Mouse (Mus musculus): Measurements from ENCODE around the gene Pip. TPM values are rescaled to one million over a fixed set of nuclear protein-coding genes. Genes with fewer than 3 reads are reported as not detected.

Pip gene
- not detected in 2 replicates for polyA plus RNA-seq (2012; rRNA removed)

DNA sequence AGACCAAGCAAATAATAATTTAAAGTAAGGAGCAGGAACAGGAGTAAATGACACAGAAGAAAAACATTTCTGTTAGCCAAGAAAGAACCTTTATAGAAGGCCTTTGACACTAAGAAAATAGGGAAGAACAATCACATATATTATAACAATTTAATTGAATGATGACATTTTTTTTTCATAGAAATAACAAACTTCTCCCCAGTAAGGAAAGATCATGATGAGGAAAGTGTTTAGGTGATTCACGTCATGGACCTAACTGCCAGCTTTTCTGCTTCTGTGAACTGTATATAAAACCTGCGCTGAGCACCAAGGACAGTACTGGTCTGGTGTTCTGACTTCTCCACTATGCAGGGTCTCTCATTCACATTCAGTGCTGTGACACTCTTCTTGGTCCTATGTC lies at the start of gene Pip:
Gene Pip (plus strand): TSS at position 301 of the 400 bp plus-strand sequence.

DNA sequence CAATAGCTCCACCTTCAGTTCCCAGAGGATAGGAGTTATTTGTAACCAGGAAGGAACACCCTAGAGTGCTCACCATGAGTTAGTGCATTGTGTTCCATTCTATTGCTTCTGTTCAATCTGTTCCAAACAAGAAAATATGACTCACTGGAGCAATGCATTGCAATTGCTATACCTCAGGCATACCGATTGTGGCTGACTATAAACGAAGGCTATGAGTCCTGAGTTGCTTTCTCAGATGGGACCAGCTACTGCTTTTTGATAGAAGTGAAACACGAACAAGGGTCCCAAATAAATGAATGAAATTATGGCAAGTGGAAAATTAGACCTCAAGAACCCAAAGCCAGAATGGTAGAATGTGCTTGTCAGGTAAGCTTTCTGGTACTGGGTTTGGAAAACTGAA lies 5.4 kb downstream of the Pip start, which contains the start of gene Sval2:
Gene Sval2 (plus strand): TSS at position 301 of the 400 bp plus-strand sequence.

Other genes starting within 250 kb of the Pip start
- gene Ephb6, start 242.1 kb upstream of the Pip start, polyA plus RNA-seq (2012; rRNA removed), result 12.7 and 17.2 TPM in 2 replicates
- 0.06 and 0.25 TPM in 2 replicates for gene Trpv6, start 211.1 kb upstream of the Pip start, polyA plus RNA-seq (2012; rRNA removed)
- 0.05 TPM in 1 of 2 replicates, not detected in the other for gene Trpv5, start 166.8 kb upstream of the Pip start, polyA plus RNA-seq (2012; rRNA removed)
- gene Llcfc1, start 163.1 kb upstream of the Pip start, polyA plus RNA-seq (2012; rRNA removed), result not detected in 2 replicates
- 20.0 and 26.0 TPM in 2 replicates for gene Kel, start 143.2 kb upstream of the Pip start, polyA plus RNA-seq (2012; rRNA removed)
- not detected in 2 replicates for gene Olfr459, start 72.4 kb upstream of the Pip start, polyA plus RNA-seq (2012; rRNA removed)
- not detected in 2 replicates for gene Sval2, start 5.5 kb downstream of the Pip start, polyA plus RNA-seq (2012; rRNA removed)
- gene Sval1, start 104.1 kb downstream of the Pip start, polyA plus RNA-seq (2012; rRNA removed), result not detected in 2 replicates
- gene Sval3, start 120.6 kb downstream of the Pip start, polyA plus RNA-seq (2012; rRNA removed), result not detected in 2 replicates
- gene Sva, start 190.9 kb downstream of the Pip start, polyA plus RNA-seq (2012; rRNA removed), result not detected in 2 replicates